Mouse (Mus musculus): ENCODE data around the gene Ncoa1. TPM values are rescaled to one million over a fixed set of nuclear protein-coding genes. Genes with fewer than 3 reads are reported as not detected.

The Ncoa1 gene
- polyA plus RNA-seq, 1 experiment = 39.8 TPM

- no peak for DNase-seq (ENCODE audit: low read depth)
- TF ChIP-seq CTCF (IDR thresholded peaks at IDR 0.05; ENCODE audit: borderline replicate concordance, extremely low read depth, insufficient read depth, insufficient read length) (no peak), POLR2A (IDR thresholded peaks at IDR 0.05; ENCODE audit: borderline replicate concordance, extremely low read depth, insufficient read depth, insufficient read length, poor library complexity, severe bottlenecking) (no peak)
Measured at GRCm38 (mm10) chr12:4237481-4237880, 239.5 kb downstream of the Ncoa1 start.

- TF ChIP-seq CTCF (IDR thresholded peaks at IDR 0.05; ENCODE audit: borderline replicate concordance, extremely low read depth, insufficient read depth, insufficient read length) (no peak), POLR2A (IDR thresholded peaks at IDR 0.05; ENCODE audit: borderline replicate concordance, extremely low read depth, insufficient read depth, insufficient read length, poor library complexity, severe bottlenecking) (peak; percentile 20; the same call in 1 of the 2 replicates)
- DNase-seq (ENCODE audit: low read depth) = peak; percentile 99
Measured at GRCm38 (mm10) chr12:4233572-4234508, 243.1 kb downstream of the Ncoa1 start, which contains the start of the genes Ptrhd1 and Cenpo. Ptrhd1 (plus strand) TSS chr12:4234027. Cenpo (minus strand) TSS chr12:4234294.

- DNase-seq (ENCODE audit: low read depth) = no peak
- TF ChIP-seq POLR2A (IDR thresholded peaks at IDR 0.05; ENCODE audit: borderline replicate concordance, extremely low read depth, insufficient read depth, insufficient read length, poor library complexity, severe bottlenecking) (no peak), CTCF (IDR thresholded peaks at IDR 0.05; ENCODE audit: borderline replicate concordance, extremely low read depth, insufficient read depth, insufficient read length) (no peak)
Measured at GRCm38 (mm10) chr12:4232777-4233176, 244.2 kb downstream of the Ncoa1 start.

- TF ChIP-seq CTCF (IDR thresholded peaks at IDR 0.05; ENCODE audit: borderline replicate concordance, extremely low read depth, insufficient read depth, insufficient read length) = no peak
- no peak for TF ChIP-seq POLR2A (IDR thresholded peaks at IDR 0.05; ENCODE audit: borderline replicate concordance, extremely low read depth, insufficient read depth, insufficient read length, poor library complexity, severe bottlenecking)
- no peak for DNase-seq (ENCODE audit: low read depth)
Measured at GRCm38 (mm10) chr12:4230156-4230555, 246.8 kb downstream of the Ncoa1 start.

GRCm38 (mm10) chr12:4212908-4213307 lies 264.1 kb downstream of the Ncoa1 start:
- DNase-seq (ENCODE audit: low read depth) = no peak
- TF ChIP-seq CTCF (IDR thresholded peaks at IDR 0.05; ENCODE audit: borderline replicate concordance, extremely low read depth, insufficient read depth, insufficient read length) (no peak), POLR2A (IDR thresholded peaks at IDR 0.05; ENCODE audit: borderline replicate concordance, extremely low read depth, insufficient read depth, insufficient read length, poor library complexity, severe bottlenecking) (no peak)

GRCm38 (mm10) chr12:4211174-4211573 lies 265.8 kb downstream of the Ncoa1 start:
- TF ChIP-seq POLR2A (IDR thresholded peaks at IDR 0.05; ENCODE audit: borderline replicate concordance, extremely low read depth, insufficient read depth, insufficient read length, poor library complexity, severe bottlenecking) (no peak), CTCF (IDR thresholded peaks at IDR 0.05; ENCODE audit: borderline replicate concordance, extremely low read depth, insufficient read depth, insufficient read length) (no peak)
- no peak for DNase-seq (ENCODE audit: low read depth)

GRCm38 (mm10) chr12:4209196-4209595 lies 267.8 kb downstream of the Ncoa1 start:
- DNase-seq (ENCODE audit: low read depth) = no peak
- no peak for TF ChIP-seq POLR2A (IDR thresholded peaks at IDR 0.05; ENCODE audit: borderline replicate concordance, extremely low read depth, insufficient read depth, insufficient read length, poor library complexity, severe bottlenecking)
- TF ChIP-seq CTCF (IDR thresholded peaks at IDR 0.05; ENCODE audit: borderline replicate concordance, extremely low read depth, insufficient read depth, insufficient read length) = no peak

GRCm38 (mm10) chr12:4208405-4209133 lies 268.4 kb downstream of the Ncoa1 start:
- DNase-seq (ENCODE audit: low read depth) = peak; percentile 62
- peak; percentile 68; the same call in 1 of the 2 replicates for TF ChIP-seq CTCF (IDR thresholded peaks at IDR 0.05; ENCODE audit: borderline replicate concordance, extremely low read depth, insufficient read depth, insufficient read length)
- TF ChIP-seq POLR2A (IDR thresholded peaks at IDR 0.05; ENCODE audit: borderline replicate concordance, extremely low read depth, insufficient read depth, insufficient read length, poor library complexity, severe bottlenecking) = no peak

- TF ChIP-seq CTCF (IDR thresholded peaks at IDR 0.05; ENCODE audit: borderline replicate concordance, extremely low read depth, insufficient read depth, insufficient read length) = no peak
- TF ChIP-seq POLR2A (IDR thresholded peaks at IDR 0.05; ENCODE audit: borderline replicate concordance, extremely low read depth, insufficient read depth, insufficient read length, poor library complexity, severe bottlenecking) = no peak
Measured at GRCm38 (mm10) chr12:4206106-4206505, 270.9 kb downstream of the Ncoa1 start.

GRCm38 (mm10) chr12:4202206-4202605 lies 274.8 kb downstream of the Ncoa1 start:
- no peak for TF ChIP-seq POLR2A (IDR thresholded peaks at IDR 0.05; ENCODE audit: borderline replicate concordance, extremely low read depth, insufficient read depth, insufficient read length, poor library complexity, severe bottlenecking)
- TF ChIP-seq CTCF (IDR thresholded peaks at IDR 0.05; ENCODE audit: borderline replicate concordance, extremely low read depth, insufficient read depth, insufficient read length) = no peak
- no peak for DNase-seq (ENCODE audit: low read depth)

More at GRCm38 (mm10) chr12:4206106-4206505, 270.9 kb downstream of the Ncoa1 start:
- no peak for DNase-seq (ENCODE audit: low read depth)
